Mouse (Mus musculus): ENCODE measurements at regions not wholly inside any gene's neighbourhood (a gene's known extent, or its start where the extent isn't known, plus 50 kb on each side); places are given as distances from the start of the nearest gene placed in this dataset.

GRCm38 (mm10) chr8:116837991-116838390 is 83.3 kb downstream of the Cmc2 start:
- no peaks in the 10 kb centered on the region for H3K36me3 ChIP-seq (ENCODE audit: control insufficient read depth, insufficient read depth, low read length)
- H3K79me2 ChIP-seq (replicated peaks; ENCODE audit: control insufficient read depth, insufficient read depth, low read length), result no peaks in the 10 kb centered on the region
- DNase-seq, result no peak
- TF ChIP-seq POLR2A (IDR thresholded peaks at IDR 0.05; ENCODE audit: insufficient read depth, low read depth, low read length), result no peak
- TF ChIP-seq CTCF (IDR thresholded peaks at IDR 0.05), result no peak
- no peak for TF ChIP-seq EP300 (IDR thresholded peaks at IDR 0.05; ENCODE audit: insufficient read depth, low read depth, low read length)
- 75% methylated on average over 2 of the region's 2 CpGs for WGBS
- intact Hi-C loops (cut with DNase I), result no loop called here
- H3K4me1 ChIP-seq (ENCODE audit: control insufficient read depth, insufficient read depth, low read length), result no peaks in the 10 kb centered on the region
- H3K27me3 ChIP-seq (ENCODE audit: control insufficient read depth, insufficient read depth, low read length), result no peaks in the 10 kb centered on the region
- H3K9ac ChIP-seq (ENCODE audit: low read depth, low read length), result no peak overlapping the region
- no peak overlapping the region for H3K27ac ChIP-seq
- no peak overlapping the region for H3K4me3 ChIP-seq

- H3K4me1 ChIP-seq (ENCODE audit: control insufficient read depth, insufficient read depth, low read length), result peaks cover 2% of the 10 kb centered on the region; the same call in 1 of the 2 replicates
- no peak overlapping the region for H3K4me3 ChIP-seq
- 27% methylated on average over 2 of the region's 2 CpGs for WGBS
- no peak overlapping the region for H3K9ac ChIP-seq (ENCODE audit: low read depth, low read length)
- TF ChIP-seq EP300 (IDR thresholded peaks at IDR 0.05; ENCODE audit: insufficient read depth, low read depth, low read length), result 0 out of 2 replicates have a peak, but pooled peaks have one; percentile 13
- no peak for TF ChIP-seq CTCF (IDR thresholded peaks at IDR 0.05)
- no peaks in the 10 kb centered on the region for H3K79me2 ChIP-seq (replicated peaks; ENCODE audit: control insufficient read depth, insufficient read depth, low read length)
- DNase-seq, result peak; percentile 64 to 80
- H3K27me3 ChIP-seq (ENCODE audit: control insufficient read depth, insufficient read depth, low read length), result no peaks in the 10 kb centered on the region
- no peak overlapping the region for H3K27ac ChIP-seq
- no peaks in the 10 kb centered on the region for H3K36me3 ChIP-seq (ENCODE audit: control insufficient read depth, insufficient read depth, low read length)
- intact Hi-C loops (cut with DNase I), result no loop called here
These were observed 89.1 kb downstream of the Cmc2 start for GRCm38 (mm10) chr8:116832181-116832580.

DNA sequence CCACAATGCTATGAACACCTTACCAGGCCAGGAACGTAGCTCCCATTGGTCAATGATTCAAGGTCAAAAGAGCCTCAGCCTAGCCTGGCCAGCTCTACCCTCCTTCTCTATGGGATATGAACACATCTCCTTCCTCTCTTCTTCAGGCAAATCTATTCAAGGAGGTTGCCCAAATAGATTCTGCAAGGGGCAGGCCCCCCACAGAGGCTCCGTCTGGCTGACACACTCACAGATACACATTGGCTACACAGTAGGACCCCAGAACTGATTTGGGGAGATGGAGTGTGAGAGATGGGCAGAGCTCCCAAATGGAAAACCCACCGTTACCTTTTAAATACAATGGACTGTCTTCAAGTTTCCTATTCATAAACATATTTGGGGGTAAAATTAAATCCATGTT is 91.6 kb downstream of the Cmc2 start:
- H3K79me2 ChIP-seq (replicated peaks; ENCODE audit: control insufficient read depth, insufficient read depth, low read length), result no peaks in the 10 kb centered on the region
- H3K27ac ChIP-seq, result no peak overlapping the region
- H3K4me1 ChIP-seq (ENCODE audit: control insufficient read depth, insufficient read depth, low read length), result peaks cover 2% of the 10 kb centered on the region; the same call in 1 of the 2 replicates
- DNase-seq, result no peak
- H3K27me3 ChIP-seq (ENCODE audit: control insufficient read depth, insufficient read depth, low read length), result no peaks in the 10 kb centered on the region
- WGBS, result 91% methylated on average over 3 of the region's 3 CpGs
- intact Hi-C loops (cut with DNase I), result no loop called here
- H3K9ac ChIP-seq (ENCODE audit: low read depth, low read length), result no peak overlapping the region
- TF ChIP-seq EP300 (IDR thresholded peaks at IDR 0.05; ENCODE audit: insufficient read depth, low read depth, low read length) (no peak), POLR2A (IDR thresholded peaks at IDR 0.05; ENCODE audit: insufficient read depth, low read depth, low read length) (no peak), CTCF (IDR thresholded peaks at IDR 0.05) (no peak)
- H3K36me3 ChIP-seq (ENCODE audit: control insufficient read depth, insufficient read depth, low read length), result no peaks in the 10 kb centered on the region
- no peak overlapping the region for H3K4me3 ChIP-seq

DNA sequence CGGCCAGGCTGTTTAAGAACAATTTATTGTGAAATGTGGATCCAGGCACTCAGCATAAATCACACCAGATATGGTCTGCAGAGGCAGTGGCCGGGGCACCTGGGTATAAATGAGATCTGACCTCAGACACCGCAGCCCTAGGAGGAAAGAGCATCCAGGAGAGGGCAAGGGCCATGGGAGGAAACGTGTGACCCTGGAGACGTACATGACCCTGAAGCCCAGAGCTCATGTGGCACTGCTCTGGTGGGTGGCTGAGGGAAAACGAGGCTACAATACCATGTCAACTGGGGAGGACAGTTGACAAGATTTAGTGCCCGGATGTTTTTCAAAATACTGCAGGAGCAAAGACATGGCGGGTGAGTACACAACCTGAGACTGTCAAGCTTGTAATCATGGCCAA is 93.0 kb downstream of the Cmc2 start:
- Histone ChIP-seq H3K9ac (ENCODE audit: low read depth, low read length) (no peak overlapping the region), H3K4me3 (no peak overlapping the region), H3K4me1 (ENCODE audit: control insufficient read depth, insufficient read depth, low read length) (peaks cover 2% of the 10 kb centered on the region; the same call in 1 of the 2 replicates), H3K36me3 (ENCODE audit: control insufficient read depth, insufficient read depth, low read length) (no peaks in the 10 kb centered on the region), H3K27me3 (ENCODE audit: control insufficient read depth, insufficient read depth, low read length) (no peaks in the 10 kb centered on the region), H3K27ac (no peak overlapping the region), H3K79me2 (replicated peaks; ENCODE audit: control insufficient read depth, insufficient read depth, low read length) (no peaks in the 10 kb centered on the region)
- 79% methylated on average over 8 of the region's 8 CpGs for WGBS
- no peak for TF ChIP-seq EP300 (IDR thresholded peaks at IDR 0.05; ENCODE audit: insufficient read depth, low read depth, low read length)
- intact Hi-C loops (cut with DNase I), result no loop called here
- DNase-seq, result no peak

GRCm38 (mm10) chr8:116827141-116827540 is 94.1 kb downstream of the Cmc2 start:
- Histone ChIP-seq H3K4me3 (no peak overlapping the region), H3K9ac (ENCODE audit: low read depth, low read length) (no peak overlapping the region), H3K79me2 (replicated peaks; ENCODE audit: control insufficient read depth, insufficient read depth, low read length) (no peaks in the 10 kb centered on the region), H3K4me1 (ENCODE audit: control insufficient read depth, insufficient read depth, low read length) (no peaks in the 10 kb centered on the region), H3K27me3 (ENCODE audit: control insufficient read depth, insufficient read depth, low read length) (no peaks in the 10 kb centered on the region), H3K27ac (no peak overlapping the region), H3K36me3 (ENCODE audit: control insufficient read depth, insufficient read depth, low read length) (no peaks in the 10 kb centered on the region)
- intact Hi-C loops (cut with DNase I), result no loop called here
- no peak for TF ChIP-seq EP300 (IDR thresholded peaks at IDR 0.05; ENCODE audit: insufficient read depth, low read depth, low read length)
- TF ChIP-seq POLR2A (IDR thresholded peaks at IDR 0.05; ENCODE audit: insufficient read depth, low read depth, low read length), result no peak
- no peak for TF ChIP-seq CTCF (IDR thresholded peaks at IDR 0.05)
- WGBS, result 94% methylated on average over 13 of the region's 13 CpGs
- no peak for DNase-seq

DNA sequence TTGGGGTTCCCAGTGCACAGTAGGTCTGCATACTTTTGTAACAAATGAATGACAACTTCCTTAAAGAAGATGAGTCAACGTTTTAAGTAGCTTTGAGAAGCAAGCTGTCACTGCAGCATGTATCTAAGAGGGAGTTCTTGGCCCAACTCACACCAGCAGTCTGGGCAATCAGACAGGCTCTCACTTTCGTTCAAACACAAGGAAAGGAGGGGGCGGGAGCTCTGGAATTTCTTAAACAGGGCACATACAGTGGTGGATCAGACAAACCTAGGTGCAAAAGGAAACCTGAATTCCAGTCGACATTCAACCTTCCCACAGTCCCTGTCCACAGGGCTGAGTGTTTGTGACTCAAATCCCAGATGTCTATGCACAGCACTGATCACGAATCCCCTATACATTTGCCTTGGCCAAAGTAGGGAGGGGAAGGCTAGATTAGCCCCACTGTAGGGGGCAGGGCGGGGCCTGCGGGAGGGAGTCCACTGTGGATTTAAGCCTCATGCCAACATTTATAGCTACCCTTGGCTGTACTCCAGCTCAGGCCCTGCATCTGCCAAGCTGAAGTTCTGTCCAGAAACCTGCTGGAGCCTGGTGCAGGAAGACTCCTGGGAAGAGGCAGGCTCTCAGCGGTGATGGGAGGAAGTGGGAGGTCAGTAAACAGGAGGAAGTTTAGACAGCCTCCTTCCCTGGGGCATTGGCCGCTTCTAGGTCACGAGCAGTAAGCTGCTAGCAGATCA is 81.5 kb upstream of the Cdyl2 start:
- peaks cover 2% of the 10 kb centered on the region for H3K4me1 ChIP-seq (ENCODE audit: control insufficient read depth, insufficient read depth, low read length)
- no peaks in the 10 kb centered on the region for H3K27me3 ChIP-seq (ENCODE audit: control insufficient read depth, insufficient read depth, low read length)
- no peaks in the 10 kb centered on the region for H3K79me2 ChIP-seq (replicated peaks; ENCODE audit: control insufficient read depth, insufficient read depth, low read length)
- peak overlapping the region; percentile 27 for H3K27ac ChIP-seq
- no peaks in the 10 kb centered on the region for H3K36me3 ChIP-seq (ENCODE audit: control insufficient read depth, insufficient read depth, low read length)
- peak; percentile 72 to 81 for DNase-seq
- no peak for TF ChIP-seq EP300 (IDR thresholded peaks at IDR 0.05; ENCODE audit: insufficient read depth, low read depth, low read length)
- TF ChIP-seq POLR2A (IDR thresholded peaks at IDR 0.05; ENCODE audit: insufficient read depth, low read depth, low read length), result no peak
- no peak for TF ChIP-seq CTCF (IDR thresholded peaks at IDR 0.05)
- H3K4me3 ChIP-seq, result no peak overlapping the region
- intact Hi-C loops (cut with DNase I), result no loop called here
- WGBS, result 15% methylated on average over 10 of the region's 10 CpGs
- H3K9ac ChIP-seq (ENCODE audit: low read depth, low read length), result 0 out of 2 replicates have a peak overlapping the region, but pooled peaks have one; percentile 10
